ENCODE assay signal across 8 mouse cellular contexts in the genomic region with DNA sequence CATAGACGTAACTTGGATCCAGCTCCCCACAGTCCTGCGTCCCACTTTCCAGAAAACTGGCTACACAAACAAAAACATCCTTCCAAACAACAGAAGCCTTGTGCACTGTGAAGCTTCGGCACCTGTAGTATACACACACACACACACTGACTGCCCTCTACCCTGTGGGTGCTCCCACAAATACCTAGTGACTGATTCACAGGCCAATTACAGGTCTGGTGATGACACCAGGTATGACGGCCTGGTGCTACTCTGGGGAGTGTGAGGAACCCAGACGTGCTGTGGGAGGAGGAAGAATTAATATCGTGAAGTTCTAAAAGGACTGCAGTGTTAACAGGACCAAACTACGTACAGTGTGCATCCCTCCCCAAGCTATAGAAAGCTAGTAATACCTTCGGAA. TPM values are rescaled to one million over a fixed set of nuclear protein-coding genes. Genes with fewer than 3 reads are reported as not detected.
DNase-seq lines count a peak whose midpoint lies in the region; ATAC-seq and TF ChIP-seq lines count a peak whose summit lies in the region.

No protein-coding gene starts in this region.

- no peak for TF ChIP-seq EP300 in heart, adult 2 months (IDR thresholded peaks at IDR 0.05; ENCODE audit: insufficient read depth, low read depth, low read length)
- no peak for TF ChIP-seq EP300 in liver, postnatal 0 days (IDR thresholded peaks at IDR 0.05; ENCODE audit: low read depth)

- H3K4me1 ChIP-seq in heart, embryonic 13.5 days: peaks cover 26% of the 10 kb centered on the region
- H3K4me1 ChIP-seq in heart, adult 2 months (ENCODE audit: control insufficient read depth, insufficient read depth, low read length): no peaks in the 10 kb centered on the region
- H3K4me1 ChIP-seq in bone marrow, adult 2 months (ENCODE audit: control insufficient read depth, insufficient read depth, low read length): peaks cover 2% of the 10 kb centered on the region; the same call in 1 of the 2 replicates
- peaks cover 20% of the 10 kb centered on the region for H3K4me1 ChIP-seq in hindbrain, embryonic 12.5 days
- H3K4me1 ChIP-seq in liver, postnatal 0 days (ENCODE audit: insufficient read depth): peaks cover 3% of the 10 kb centered on the region; the same call in 1 of the 2 replicates

- no peak overlapping the region for H3K27ac ChIP-seq in heart, embryonic 13.5 days (replicated peaks)
- H3K27ac ChIP-seq in heart, adult 2 months: no peak overlapping the region
- no peak overlapping the region for H3K27ac ChIP-seq in bone marrow, adult 2 months (ENCODE audit: control insufficient read depth, insufficient read depth, low read depth, low read length, poor library complexity)
- H3K27ac ChIP-seq in hindbrain, embryonic 12.5 days: no peak overlapping the region
- H3K27ac ChIP-seq in liver, postnatal 0 days (ENCODE audit: low read depth): no peak overlapping the region

- no peaks in the 10 kb centered on the region for H3K27me3 ChIP-seq in heart, embryonic 13.5 days (replicated peaks)
- H3K27me3 ChIP-seq in heart, adult 2 months (ENCODE audit: control insufficient read depth, insufficient read depth, low read length): no peaks in the 10 kb centered on the region
- H3K27me3 ChIP-seq in hindbrain, embryonic 12.5 days: no peaks in the 10 kb centered on the region
- H3K27me3 ChIP-seq in liver, postnatal 0 days (ENCODE audit: insufficient read depth, low read length): no peaks in the 10 kb centered on the region

- peak overlapping the region; percentile 97 for H3K4me2 ChIP-seq in heart, embryonic 13.5 days
- H3K4me2 ChIP-seq in hindbrain, embryonic 12.5 days (replicated peaks): peak overlapping the region; percentile 91
- peak overlapping the region; percentile 96 for H3K4me2 ChIP-seq in liver, postnatal 0 days (ENCODE audit: low read depth, low read length)

- WGBS in heart, embryonic 13.5 days: 55% methylated on average over 8 of the region's 8 CpGs
- 75% methylated on average over 8 of the region's 8 CpGs for WGBS in heart, adult 2 months
- 73% methylated on average over 8 of the region's 8 CpGs for WGBS in bone marrow, adult 2 months
- WGBS in hindbrain, embryonic 12.5 days: 39% methylated on average over 8 of the region's 8 CpGs
- WGBS in liver, postnatal 0 days (ENCODE audit: insufficient replicate concordance): 75% methylated on average over 8 of the region's 8 CpGs

- no peaks in the 10 kb centered on the region for H3K79me2 ChIP-seq in heart, adult 2 months (replicated peaks; ENCODE audit: control insufficient read depth, insufficient read depth, low read length)

- TF ChIP-seq CTCF in heart, adult 2 months (IDR thresholded peaks at IDR 0.05): no peak
- no peak for TF ChIP-seq CTCF in bone marrow, adult 2 months (IDR thresholded peaks at IDR 0.05; ENCODE audit: control insufficient read depth, insufficient read depth, low read length)
- no peak for TF ChIP-seq CTCF in liver, postnatal 0 days (IDR thresholded peaks at IDR 0.05; ENCODE audit: low read depth)

- no peak for ATAC-seq in heart, embryonic 13.5 days (ENCODE audit: extremely low read depth, insufficient number of reproducible peaks, low FRiP score, low TSS enrichment)
- ATAC-seq in hindbrain, embryonic 12.5 days (ENCODE audit: low FRiP score): no peak
- no peak for ATAC-seq in liver, postnatal 0 days

- no peaks in the 10 kb centered on the region for H3K9me3 ChIP-seq in heart, embryonic 13.5 days
- H3K9me3 ChIP-seq in hindbrain, embryonic 12.5 days (replicated peaks): no peaks in the 10 kb centered on the region
- H3K9me3 ChIP-seq in liver, postnatal 0 days (ENCODE audit: low read length): no peaks in the 10 kb centered on the region

- peak overlapping the region; percentile 94; the same call in 1 of the 2 replicates for H3K9ac ChIP-seq in heart, embryonic 13.5 days
- no peak overlapping the region for H3K9ac ChIP-seq in heart, adult 2 months (ENCODE audit: low read depth, low read length)
- H3K9ac ChIP-seq in hindbrain, embryonic 12.5 days: peak overlapping the region; percentile 95
- H3K9ac ChIP-seq in liver, postnatal 0 days (replicated peaks): no peak overlapping the region

- DNase-seq in heart, adult 2 months: no peak
- DNase-seq in liver, postnatal 0 days: no peak
- DNase-seq in urinary bladder, adult 2 months (ENCODE audit: low spot score): no peak
- no peak for DNase-seq in kidney, adult 11 months
- no peak for DNase-seq in thymus, postnatal 4 days

- intact Hi-C loops in heart, adult 2 months (cut with DNase I): loop anchor here (2.0 to 5.0 kb wide), 4 partner anchors 37 to 173 kb away; a partner anchor contains a TSS

- no peak for TF ChIP-seq POLR2A in heart, adult 2 months (IDR thresholded peaks at IDR 0.05; ENCODE audit: insufficient read depth, low read depth, low read length)
- TF ChIP-seq POLR2A in bone marrow, adult 2 months (IDR thresholded peaks at IDR 0.05; ENCODE audit: borderline replicate concordance, control insufficient read depth, low read depth, low read length): no peak

- H3K4me3 ChIP-seq in heart, embryonic 13.5 days: peak overlapping the region; percentile 98
- no peak overlapping the region for H3K4me3 ChIP-seq in heart, adult 2 months
- H3K4me3 ChIP-seq in bone marrow, adult 2 months (replicated peaks; ENCODE audit: control insufficient read depth, low read depth, low read length): peak overlapping the region; percentile 26
- peak overlapping the region; percentile 95 for H3K4me3 ChIP-seq in hindbrain, embryonic 12.5 days
- no peak overlapping the region for H3K4me3 ChIP-seq in liver, postnatal 0 days (ENCODE audit: low read depth, low read length)

- peaks cover 18% of the 10 kb centered on the region for H3K36me3 ChIP-seq in heart, embryonic 13.5 days
- H3K36me3 ChIP-seq in heart, adult 2 months (ENCODE audit: control insufficient read depth, insufficient read depth, low read length): no peaks in the 10 kb centered on the region
- H3K36me3 ChIP-seq in hindbrain, embryonic 12.5 days: no peaks in the 10 kb centered on the region; the same call in 1 of the 2 replicates
- H3K36me3 ChIP-seq in liver, postnatal 0 days (replicated peaks; ENCODE audit: insufficient read depth, low read length): no peaks in the 10 kb centered on the region

RNA-seq across cellular contexts. Expression of a gene that starts 1.8 kb away (rescaled TPM):
- polyA plus RNA-seq in heart, embryonic 13.5 days (2015; fragmentation: Nextera tagmentation; extraction: Ambion mirVana): 3.6 and 3.9 TPM in 2 replicates
- total RNA-seq in heart, adult 2 months (2021): 1 to 10 TPM; 2.8 to 3.4 TPM
- polyA plus RNA-seq in heart, adult 2 months (2012; rRNA removed): 1.3 and 1.6 TPM in 2 replicates
- 4.0 and 7.2 TPM in 2 replicates for polyA plus RNA-seq in bone marrow, adult 2 months (2011; ENCODE audit: insufficient read depth, insufficient read length, low replicate concordance, missing spikeins)
- polyA plus RNA-seq in hindbrain, embryonic 12.5 days (2016; fragmentation: Nextera tagmentation; extraction: Ambion mirVana): 13.6 and 15.4 TPM in 2 replicates
- 1.5 TPM in 2 replicates for polyA plus RNA-seq in liver, postnatal 0 days (2015; fragmentation: Nextera tagmentation; extraction: Ambion mirVana)
- polyA plus RNA-seq in urinary bladder, adult 2 months (2012; rRNA removed): 6.3 and 6.6 TPM in 2 replicates

Comparison
In these comparisons a context has a peak if more than half of its experiments do, and no peak if none do; other contexts are left out.
1. H3K4me3 ChIP-seq: peak in heart, embryonic 13.5 days (single experiment), bone marrow, adult 2 months (single experiment) and hindbrain, embryonic 12.5 days (single experiment); none in heart, adult 2 months (single experiment) and liver, postnatal 0 days (single experiment).
2. H3K9ac ChIP-seq: peak in heart, embryonic 13.5 days (single experiment) and hindbrain, embryonic 12.5 days (single experiment); none in heart, adult 2 months (single experiment) and liver, postnatal 0 days (single experiment).
3. Peak in every context shown above with its lines, with median percentiles within 50 percentile points of each other: H3K4me2 ChIP-seq.